Mouse (Mus musculus): ENCODE results near the gene Gsg1l.
A peak's percentile ranks its signal among the peaks of the same experiment; 100 is the strongest.

Gsg1l gene

GRCm38 (mm10) chr7:126080949-126081654 is 1.1 kb downstream of the Gsg1l start:
- DNase-seq (ENCODE audit: low read depth): no peak

- DNase-seq (ENCODE audit: low read depth): no peak
Measured at GRCm38 (mm10) chr7:126076935-126077334, 5.3 kb downstream of the Gsg1l start.

- DNase-seq (ENCODE audit: low read depth): no peak
Measured at GRCm38 (mm10) chr7:126075058-126075457, 7.2 kb downstream of the Gsg1l start.

GRCm38 (mm10) chr7:126070321-126070720 is 11.9 kb downstream of the Gsg1l start:
- DNase-seq (ENCODE audit: low read depth): no peak

GRCm38 (mm10) chr7:126066777-126067176 is 15.4 kb downstream of the Gsg1l start:
- DNase-seq (ENCODE audit: low read depth): peak; percentile 53

- DNase-seq (ENCODE audit: low read depth): no peak
Measured at GRCm38 (mm10) chr7:126065243-126065876, 16.9 kb downstream of the Gsg1l start.

- DNase-seq (ENCODE audit: low read depth): no peak
Measured at GRCm38 (mm10) chr7:126062228-126062627, 20.0 kb downstream of the Gsg1l start.

- no peak for DNase-seq (ENCODE audit: low read depth)
Measured at GRCm38 (mm10) chr7:126058918-126059317, 23.3 kb downstream of the Gsg1l start.

- no peak for DNase-seq (ENCODE audit: low read depth)
Measured at GRCm38 (mm10) chr7:126057332-126057914, 24.8 kb downstream of the Gsg1l start.

GRCm38 (mm10) chr7:126054574-126054973 is 27.6 kb downstream of the Gsg1l start:
- no peak for DNase-seq (ENCODE audit: low read depth)

- no peak for DNase-seq (ENCODE audit: low read depth)
Measured at GRCm38 (mm10) chr7:126053618-126054017, 28.6 kb downstream of the Gsg1l start.

GRCm38 (mm10) chr7:126051910-126052309 is 30.3 kb downstream of the Gsg1l start:
- no peak for DNase-seq (ENCODE audit: low read depth)

- DNase-seq (ENCODE audit: low read depth): no peak
Measured at GRCm38 (mm10) chr7:126045077-126045476, 37.1 kb downstream of the Gsg1l start.

GRCm38 (mm10) chr7:126042306-126042705 is 39.9 kb downstream of the Gsg1l start:
- DNase-seq (ENCODE audit: low read depth): no peak

GRCm38 (mm10) chr7:126040794-126041526 is 41.3 kb downstream of the Gsg1l start:
- DNase-seq (ENCODE audit: low read depth): no peak

- DNase-seq (ENCODE audit: low read depth): no peak
Measured at GRCm38 (mm10) chr7:126039847-126040246, 42.4 kb downstream of the Gsg1l start.

GRCm38 (mm10) chr7:126039247-126039835 is 42.9 kb downstream of the Gsg1l start:
- no peak for DNase-seq (ENCODE audit: low read depth)

GRCm38 (mm10) chr7:126038366-126039246 is 43.6 kb downstream of the Gsg1l start:
- no peak for DNase-seq (ENCODE audit: low read depth)

- no peak for DNase-seq (ENCODE audit: low read depth)
Measured at GRCm38 (mm10) chr7:126035332-126035731, 46.9 kb downstream of the Gsg1l start.

GRCm38 (mm10) chr7:126032776-126033209 is 49.4 kb downstream of the Gsg1l start:
- DNase-seq (ENCODE audit: low read depth): no peak

- DNase-seq (ENCODE audit: low read depth): no peak
Measured at GRCm38 (mm10) chr7:126032365-126032755, 49.9 kb downstream of the Gsg1l start.

Data from fibroblast of lung, adult 2 months (primary cell).